ENCODE assay signal across 16 mouse cellular contexts in the genomic region with DNA sequence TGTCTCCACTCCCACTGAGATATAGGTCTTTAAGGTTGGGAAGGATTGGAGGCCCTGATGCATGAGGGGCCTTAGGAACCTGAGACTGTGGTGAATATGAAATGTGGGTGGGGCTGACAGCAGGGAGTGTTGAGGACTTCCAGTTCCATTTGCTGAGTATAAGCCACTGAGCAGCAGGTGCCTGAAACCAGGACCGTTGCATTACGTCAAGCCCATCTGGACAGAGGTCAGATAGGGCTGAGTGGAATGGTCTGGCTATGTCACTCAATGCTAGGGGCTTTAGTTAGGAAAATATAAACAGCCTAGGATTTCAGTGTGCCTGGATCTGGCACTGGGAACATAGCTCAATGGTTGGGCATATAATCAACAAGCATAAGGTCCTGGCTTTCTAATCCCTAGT. TPM values are rescaled to one million over a fixed set of nuclear protein-coding genes. Genes with fewer than 3 reads are reported as not detected.
DNase-seq lines count a peak whose midpoint lies in the region; ATAC-seq and TF ChIP-seq lines count a peak whose summit lies in the region.
"Had no signal": no experiment of that assay in that cellular context is flagged by ENCODE, and none has a peak within 500 bp of the region (broad histone marks: within the 10 kb centered on the region; RNA-seq: fewer than 3 reads in every experiment).

No protein-coding gene starts in this region.

- H3K27ac ChIP-seq in kidney, postnatal 0 days = 0 out of 2 replicates have a peak overlapping the region, but pooled peaks have one; percentile 16
- no peak overlapping the region for H3K27ac ChIP-seq in kidney, embryonic 16.5 days (ENCODE audit: low read length)
- no peak overlapping the region; the same call in 1 of the 2 replicates for H3K27ac ChIP-seq in CH12.LX (ENCODE audit: insufficient read depth, low read depth)
- H3K27ac ChIP-seq: forebrain, embryonic 12.5 days; heart, adult 2 months; neural tube, embryonic 12.5 days had no signal

- no peak for ATAC-seq in kidney, postnatal 0 days (replicated peaks; ENCODE audit: low FRiP score, low read depth)
- no peak for ATAC-seq in kidney, embryonic 16.5 days (ENCODE audit: low FRiP score, low TSS enrichment)
- peak; percentile 18 for ATAC-seq in granulocyte monocyte progenitor cell, adult 5-6 weeks (replicated peaks; ENCODE audit: poor library complexity, severe bottlenecking)
- ATAC-seq: Patski had no signal

- no peak overlapping the region for H3K4me2 ChIP-seq in kidney, postnatal 0 days (ENCODE audit: low read length)
- H3K4me2 ChIP-seq in kidney, embryonic 16.5 days (replicated peaks; ENCODE audit: low read depth, low read length) = no peak overlapping the region
- H3K4me2 ChIP-seq in CH12.LX (ENCODE audit: insufficient read depth, low read depth, poor library complexity, severe bottlenecking) = no peak overlapping the region
- H3K4me2 ChIP-seq: embryonic facial prominence, embryonic 12.5 days; forebrain, embryonic 12.5 days; neural tube, embryonic 12.5 days had no signal

- TF ChIP-seq RAD21 in CH12.LX (IDR thresholded peaks at IDR 0.05; ENCODE audit: low read depth, low read length) = no peak

- no peaks in the 10 kb centered on the region for H3K9me3 ChIP-seq in kidney, postnatal 0 days (replicated peaks; ENCODE audit: low read length)
- H3K9me3 ChIP-seq in kidney, embryonic 16.5 days (ENCODE audit: low read length) = no peaks in the 10 kb centered on the region
- no peaks in the 10 kb centered on the region for H3K9me3 ChIP-seq in CH12.LX (replicated peaks; ENCODE audit: low read length)
- H3K9me3 ChIP-seq: embryonic facial prominence, embryonic 12.5 days; forebrain, embryonic 12.5 days; neural tube, embryonic 12.5 days had no signal

- peak; percentile 35; the same call in 1 of the 2 replicates for TF ChIP-seq POLR2A in CH12.LX (IDR thresholded peaks at IDR 0.05; ENCODE audit: low read depth, low read length)

- H3K4me3 ChIP-seq in kidney, postnatal 0 days (replicated peaks; ENCODE audit: low read depth, low read length) = no peak overlapping the region
- H3K4me3 ChIP-seq in kidney, embryonic 16.5 days (ENCODE audit: low read length) = no peak overlapping the region
- H3K4me3 ChIP-seq in CH12.LX (replicated peaks in 1 of 3; ENCODE audit: low read depth in 2 of 3, low read length in 2 of 3, poor library complexity in 1 of 3) = no peak overlapping the region
- H3K4me3 ChIP-seq: embryonic facial prominence, embryonic 12.5 days; forebrain, embryonic 12.5 days; heart, adult 2 months; neural tube, embryonic 12.5 days had no signal

- dilution Hi-C loops in CH12.LX (cut with MboI; ENCODE audit: extremely low pct_ligation_motif_present, extremely low pct_unique_long_range_greater_than_20kb, low sequenced_read_pairs) = no loop called here

- H3K27me3 ChIP-seq in kidney, postnatal 0 days (ENCODE audit: insufficient read depth, low read length) = no peaks in the 10 kb centered on the region
- H3K27me3 ChIP-seq in kidney, embryonic 16.5 days (ENCODE audit: insufficient read depth, low read length) = no peaks in the 10 kb centered on the region
- H3K27me3 ChIP-seq in CH12.LX (replicated peaks) = no peaks in the 10 kb centered on the region
- H3K27me3 ChIP-seq: embryonic facial prominence, embryonic 12.5 days; forebrain, embryonic 12.5 days; neural tube, embryonic 12.5 days; Patski had no signal

- no peak for DNase-seq in kidney, postnatal 0 days (ENCODE audit: low spot score)
- DNase-seq in A20 (ENCODE audit: low read depth, low spot score) (peak; percentile 15), CH12.LX (ENCODE audit: extremely low read depth) (no peak)
- no peak for DNase-seq in thymus, postnatal 36 days
- DNase-seq in adrenal gland, adult (ENCODE audit: inconsistent age in 2 of 2, low spot score in 1 of 2) = no peak
- DNase-seq: cerebellum, adult 18-20 months; kidney, postnatal 10 days; lung, adult 2 months; right cerebral cortex, postnatal 25 days had no signal

- 58% methylated on average over 2 of the region's 2 CpGs for WGBS in kidney, postnatal 0 days
- WGBS in kidney, embryonic 16.5 days = 31% methylated on average over 2 of the region's 2 CpGs

- H3K79me2 ChIP-seq in CH12.LX (replicated peaks; ENCODE audit: control insufficient read depth, extremely low read depth, insufficient read depth, poor library complexity, severe bottlenecking) = no peaks in the 10 kb centered on the region

- no peak for TF ChIP-seq CTCF in kidney, postnatal 0 days (IDR thresholded peaks at IDR 0.05; ENCODE audit: low read depth)
- TF ChIP-seq CTCF in CH12.LX (conservative IDR thresholded peaks at IDR 0.05 in 1 of 2, IDR thresholded peaks at IDR 0.05 in 1 of 2; ENCODE audit: low read depth in 2 of 2, low read length in 2 of 2) = no peak

- in situ Hi-C loops in CH12.LX (cut with MboI; ENCODE audit: low pct_ligation_motif_present, low pct_unique_long_range_greater_than_20kb, low sequenced_read_pairs) = no loop called here

- peaks cover 24% of the 10 kb centered on the region for H3K36me3 ChIP-seq in kidney, postnatal 0 days (ENCODE audit: insufficient read depth, low read length)
- peaks cover 20% of the 10 kb centered on the region for H3K36me3 ChIP-seq in kidney, embryonic 16.5 days (ENCODE audit: insufficient read depth, low read length)
- peaks cover 20 to 21% of the 10 kb centered on the region in 2 experiments for H3K36me3 ChIP-seq in CH12.LX (replicated peaks in 1 of 2; ENCODE audit: control insufficient read depth in 1 of 2, insufficient read depth in 1 of 2, low read length in 1 of 2)

- peak; percentile 78 for TF ChIP-seq EP300 in CH12.LX (IDR thresholded peaks at IDR 0.05; ENCODE audit: low read length)

- H3K9ac ChIP-seq in kidney, postnatal 0 days (ENCODE audit: low read depth, low read length) = no peak overlapping the region
- no peak overlapping the region for H3K9ac ChIP-seq in kidney, embryonic 16.5 days (replicated peaks; ENCODE audit: low read length)
- H3K9ac ChIP-seq in CH12.LX (ENCODE audit: insufficient read depth, low read depth) = no peak overlapping the region
- H3K9ac ChIP-seq: embryonic facial prominence, embryonic 12.5 days; forebrain, embryonic 12.5 days; neural tube, embryonic 12.5 days had no signal

- H3K4me1 ChIP-seq in kidney, postnatal 0 days (replicated peaks; ENCODE audit: insufficient read depth, low read length) = no peaks in the 10 kb centered on the region
- 0 out of 2 replicates have a peak, but pooled peaks cover 5% of the 10 kb centered on the region for H3K4me1 ChIP-seq in kidney, embryonic 16.5 days (ENCODE audit: insufficient read depth, low read length)
- peaks cover 21 to 59% of the 10 kb centered on the region in 2 experiments for H3K4me1 ChIP-seq in CH12.LX (ENCODE audit: control insufficient read depth in 1 of 2, insufficient read depth in 2 of 2)
- H3K4me1 ChIP-seq: forebrain, embryonic 12.5 days had no signal

TF ChIP-seq in CH12.LX, 34 proteins besides CTCF, POLR2A, EP300 and RAD21 (continues in another document):
- TF ChIP-seq USF2 (conservative IDR thresholded peaks at IDR 0.05; ENCODE audit: low read depth, low read length) = no peak
- TF ChIP-seq ETS1 (conservative IDR thresholded peaks at IDR 0.05; ENCODE audit: low read depth, low read length) = peak; percentile 46; the same call in 1 of the 2 replicates
- TF ChIP-seq NRF1 (IDR thresholded peaks at IDR 0.05; ENCODE audit: low read depth, low read length) = no peak
- TF ChIP-seq ZKSCAN1 (IDR thresholded peaks at IDR 0.05; ENCODE audit: borderline replicate concordance, low read depth, low read length) = no peak
- TF ChIP-seq MEF2A (IDR thresholded peaks at IDR 0.05; ENCODE audit: borderline replicate concordance, low read depth, low read length) = 0 out of 2 replicates have a peak, but pooled peaks have one; percentile 14
- TF ChIP-seq TCF12 (IDR thresholded peaks at IDR 0.05; ENCODE audit: low read depth, low read length) = peak; percentile 92
- TF ChIP-seq MYC (IDR thresholded peaks at IDR 0.05; ENCODE audit: low read depth, low read length) = peak; percentile 64; the same call in 1 of the 2 replicates
- TF ChIP-seq E2F4 (IDR thresholded peaks at IDR 0.05; ENCODE audit: insufficient replicate concordance, low read depth, low read length) = no peak
- TF ChIP-seq ZNF384 (IDR thresholded peaks at IDR 0.05; ENCODE audit: low read depth, low read length) = no peak
- TF ChIP-seq UBTF (IDR thresholded peaks at IDR 0.05; ENCODE audit: low read depth, low read length) = no peak
- TF ChIP-seq NELFE (IDR thresholded peaks at IDR 0.05; ENCODE audit: low read depth, low read length) = no peak
- TF ChIP-seq BHLHE40 (IDR thresholded peaks at IDR 0.05; ENCODE audit: low read depth, low read length) = peak; percentile 57; the same call in 1 of the 2 replicates
- no peak for TF ChIP-seq HCFC1 (IDR thresholded peaks at IDR 0.05; ENCODE audit: low read depth, low read length)
- no peak for TF ChIP-seq POLR2AphosphoS2 (IDR thresholded peaks at IDR 0.05; ENCODE audit: low read depth, low read length)
- TF ChIP-seq CHD2 (IDR thresholded peaks at IDR 0.05; ENCODE audit: low read length) = 0 out of 2 replicates have a peak, but pooled peaks have one; percentile 33
- no peak for TF ChIP-seq GABPA (IDR thresholded peaks at IDR 0.05; ENCODE audit: insufficient replicate concordance, low read depth, low read length)
- TF ChIP-seq SMC3 (IDR thresholded peaks at IDR 0.05; ENCODE audit: low read depth, low read length) = no peak; the same call in 1 of the 2 replicates
- no peak for TF ChIP-seq ZC3H11A (IDR thresholded peaks at IDR 0.05; ENCODE audit: low read depth, low read length)
- TF ChIP-seq KAT2A (IDR thresholded peaks at IDR 0.05; ENCODE audit: insufficient replicate concordance, low read length) = no peak

RNA-seq across cellular contexts. Expression of gene Mgme1, which starts 24.2 kb away (rescaled TPM):
- 16.0 and 16.6 TPM in 2 replicates for polyA plus RNA-seq in kidney, postnatal 0 days (2015; fragmentation: Nextera tagmentation; extraction: Ambion mirVana)
- polyA plus RNA-seq in kidney, embryonic 16.5 days (2015; fragmentation: Nextera tagmentation; extraction: Ambion mirVana) = 28.7 and 29.8 TPM in 2 replicates
- total RNA-seq in CH12.LX (2012; rRNA removed) (10.6 and 13.0 TPM in 2 replicates), CH12.LX (2014; rRNA removed) (20.7 and 21.9 TPM in 2 replicates)
- polyA plus RNA-seq in CH12.LX (2012; ENCODE audit: insufficient read length, low read depth) = 19.7 and 20.2 TPM in 2 replicates
- 19.6 and 23.4 TPM in 2 replicates for total RNA-seq in granulocyte monocyte progenitor cell, adult 5-6 weeks (2014; fragmentation: Nextera tagmentation)
- total RNA-seq in granulocyte monocyte progenitor cell, adult 5-6 weeks (2017) = 25.4 and 29.9 TPM in 2 replicates

RNA-seq across cellular contexts. Expression of gene Snx5, which starts 24.4 kb away (rescaled TPM):
- polyA plus RNA-seq in kidney, postnatal 0 days (2015; fragmentation: Nextera tagmentation; extraction: Ambion mirVana) = 103 and 112 TPM in 2 replicates
- polyA plus RNA-seq in kidney, embryonic 16.5 days (2015; fragmentation: Nextera tagmentation; extraction: Ambion mirVana) = 118 and 122 TPM in 2 replicates
- total RNA-seq in CH12.LX (2012; rRNA removed) = 380 and 456 TPM in 2 replicates
- 1,220 and 1,259 TPM in 2 replicates for total RNA-seq in CH12.LX (2014; rRNA removed)
- 652 and 666 TPM in 2 replicates for polyA plus RNA-seq in CH12.LX (2012; ENCODE audit: insufficient read length, low read depth)
- total RNA-seq in granulocyte monocyte progenitor cell, adult 5-6 weeks (2014; fragmentation: Nextera tagmentation) = 226 and 255 TPM in 2 replicates
- total RNA-seq in granulocyte monocyte progenitor cell, adult 5-6 weeks (2017) = 248 and 283 TPM in 2 replicates
